Mouse (Mus musculus): Measurements from ENCODE around the gene Gm5475. TPM values are rescaled to one million over a fixed set of nuclear protein-coding genes. Genes with fewer than 3 reads are reported as not detected.

Gene Gm5475
- polyA plus RNA-seq, 1 experiment: not detected

DNA sequence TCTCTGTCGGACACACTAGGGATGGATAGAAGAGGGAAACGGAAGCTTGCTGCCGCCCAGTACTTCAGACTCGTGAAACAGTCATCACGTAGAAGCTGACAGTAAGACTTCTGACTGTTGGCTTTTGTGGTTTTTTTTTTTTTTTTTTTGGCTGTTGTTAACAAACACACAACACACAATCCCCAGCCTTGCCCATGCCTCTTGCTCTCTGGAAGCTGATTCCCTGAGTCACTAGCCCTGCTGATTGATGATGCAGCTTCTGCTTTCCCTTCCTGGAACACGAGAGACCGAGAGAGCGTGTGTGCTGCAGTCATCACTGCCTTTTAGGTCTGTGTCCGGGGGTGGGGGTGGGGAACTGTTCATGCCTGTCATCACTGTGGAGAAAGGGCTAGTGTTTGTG lies 39.7 kb downstream of the Gm5475 start:
- H3K4me1 ChIP-seq: peaks cover 53% of the 10 kb centered on the region
- TF ChIP-seq GATA1 (IDR thresholded peaks at IDR 0.05; ENCODE audit: borderline replicate concordance, low read length): no peak
- TF ChIP-seq FLI1 (IDR thresholded peaks at IDR 0.05; ENCODE audit: low read length): no peak
- H3K4me3 ChIP-seq (replicated peaks): peak overlapping the region; percentile 81
- peaks cover 3% of the 10 kb centered on the region for H3K27me3 ChIP-seq (replicated peaks)
- no peaks in the 10 kb centered on the region for H3K36me3 ChIP-seq (replicated peaks; ENCODE audit: low read length)
- H3K9me3 ChIP-seq: no peaks in the 10 kb centered on the region

GRCm38 (mm10) chr15:100462086-100462485 lies 40.1 kb downstream of the Gm5475 start:
- no peaks in the 10 kb centered on the region for H3K36me3 ChIP-seq (replicated peaks; ENCODE audit: low read length)
- no peaks in the 10 kb centered on the region for H3K9me3 ChIP-seq
- H3K27me3 ChIP-seq (replicated peaks): peaks cover 1% of the 10 kb centered on the region
- no peak overlapping the region for H3K4me3 ChIP-seq (replicated peaks)
- TF ChIP-seq FLI1 (IDR thresholded peaks at IDR 0.05; ENCODE audit: low read length) (no peak), GATA1 (IDR thresholded peaks at IDR 0.05; ENCODE audit: borderline replicate concordance, low read length) (no peak)
- peaks cover 52% of the 10 kb centered on the region for H3K4me1 ChIP-seq

DNA sequence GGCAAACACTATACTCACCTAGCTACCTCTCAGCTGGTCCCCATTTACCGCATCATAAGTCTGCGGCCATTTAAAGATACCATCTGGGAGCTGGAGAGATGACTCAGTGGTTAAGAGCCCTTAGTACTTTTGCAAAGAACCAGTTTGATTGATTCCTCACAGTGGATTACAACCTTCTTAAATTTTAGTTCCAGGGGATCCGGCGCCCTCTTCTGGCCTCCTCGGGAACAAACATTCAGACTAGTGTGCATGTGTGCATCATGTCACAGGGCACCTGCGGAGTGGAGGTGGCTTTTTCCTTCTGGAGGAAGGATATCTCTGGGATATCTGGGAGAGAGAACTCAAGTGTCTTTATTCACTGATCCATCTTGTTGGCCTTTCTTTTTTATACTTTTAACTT lies 41.8 kb downstream of the Gm5475 start:
- Histone ChIP-seq H3K9me3 (no peaks in the 10 kb centered on the region), H3K27me3 (replicated peaks) (peaks cover 1% of the 10 kb centered on the region), H3K4me1 (peaks cover 55% of the 10 kb centered on the region), H3K36me3 (replicated peaks; ENCODE audit: low read length) (no peaks in the 10 kb centered on the region), H3K4me3 (replicated peaks) (no peak overlapping the region)
- no peak for TF ChIP-seq GATA1 (IDR thresholded peaks at IDR 0.05; ENCODE audit: borderline replicate concordance, low read length)

GRCm38 (mm10) chr15:100465432-100465831 lies 43.5 kb downstream of the Gm5475 start:
- Histone ChIP-seq H3K4me1 (peaks cover 62% of the 10 kb centered on the region), H3K36me3 (replicated peaks; ENCODE audit: low read length) (peaks cover 4% of the 10 kb centered on the region), H3K9me3 (no peaks in the 10 kb centered on the region), H3K4me3 (replicated peaks) (no peak overlapping the region), H3K27me3 (replicated peaks) (no peaks in the 10 kb centered on the region)
- TF ChIP-seq FLI1 (IDR thresholded peaks at IDR 0.05; ENCODE audit: low read length) (no peak), GATA1 (IDR thresholded peaks at IDR 0.05; ENCODE audit: borderline replicate concordance, low read length) (no peak)

DNA sequence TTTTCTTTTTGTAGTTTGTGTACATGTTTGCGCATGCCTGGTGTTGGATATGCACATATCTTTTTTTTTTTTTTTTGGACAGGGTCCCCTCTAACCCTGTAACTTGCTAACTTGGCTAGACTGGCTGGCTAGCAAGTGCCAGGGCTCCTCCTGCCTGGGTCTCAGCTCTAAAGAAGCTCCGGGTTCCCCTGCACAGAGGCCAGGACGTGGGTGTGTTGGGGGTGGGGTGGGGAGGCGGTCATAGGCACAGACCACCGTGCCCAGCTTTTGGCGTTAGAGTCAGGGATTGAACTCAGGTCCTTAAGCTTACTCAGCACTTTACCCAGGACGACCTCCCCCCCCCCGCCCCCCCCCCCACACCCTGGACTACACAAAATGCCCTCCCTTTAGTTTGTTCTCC lies 45.8 kb downstream of the Gm5475 start:
- Histone ChIP-seq H3K27me3 (replicated peaks) (no peaks in the 10 kb centered on the region), H3K4me3 (replicated peaks) (peak overlapping the region; percentile 98)
- TF ChIP-seq GATA1 (IDR thresholded peaks at IDR 0.05; ENCODE audit: borderline replicate concordance, low read length): no peak
- TF ChIP-seq FLI1 (IDR thresholded peaks at IDR 0.05; ENCODE audit: low read length): no peak

DNA sequence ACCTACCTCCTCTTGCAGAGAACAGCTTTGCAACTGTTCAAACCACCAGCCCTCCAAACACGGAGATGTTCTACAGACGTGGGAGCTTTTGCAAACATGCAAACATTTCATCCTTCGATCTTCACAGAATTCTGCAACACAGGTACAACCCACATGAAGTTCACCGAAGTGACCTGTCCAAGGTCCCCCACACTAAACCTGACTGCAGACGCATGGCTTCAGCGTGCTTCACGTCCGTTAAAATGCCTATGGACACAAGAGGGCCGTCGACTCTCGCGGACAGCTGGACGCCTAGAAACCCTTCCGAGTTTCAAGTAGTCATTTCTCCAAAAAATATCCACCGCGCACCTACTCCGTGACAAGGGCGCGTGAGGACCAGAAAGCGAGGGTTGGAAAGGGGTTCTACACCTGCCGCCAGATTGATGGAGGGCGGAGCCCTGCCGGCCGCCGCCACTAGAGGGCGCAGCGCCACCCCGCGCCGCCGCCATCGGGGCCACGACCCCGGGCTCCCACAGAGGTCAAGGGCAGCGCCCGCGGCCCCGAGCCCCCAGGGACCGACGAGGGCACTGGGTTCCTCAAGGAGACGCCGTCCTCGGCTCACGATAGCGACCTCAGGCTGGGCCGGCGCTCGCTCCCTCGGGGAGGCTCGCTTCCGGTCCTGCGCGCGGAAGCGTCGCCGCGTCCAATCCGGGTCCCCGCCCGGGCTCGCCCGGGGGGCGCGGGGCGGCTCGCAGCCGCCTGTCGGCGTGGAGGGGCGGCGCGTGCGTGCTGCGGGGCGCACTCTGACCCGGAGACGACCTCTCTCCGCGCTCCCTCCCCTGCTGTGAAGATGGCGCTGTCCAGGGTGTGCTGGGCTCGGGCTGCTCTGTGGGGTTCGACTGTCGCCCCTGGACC lies 46.6 kb downstream of the Gm5475 start, which contains the start of gene Letmd1:
TSS of gene Letmd1 (plus strand) at position 729 of the 894 bp plus-strand sequence.
- peaks cover 34% of the 10 kb centered on the region for H3K36me3 ChIP-seq (replicated peaks; ENCODE audit: low read length)
- no peaks in the 10 kb centered on the region for H3K9me3 ChIP-seq
- peak within 1 kb of the TSS; percentile 98 for H3K4me3 ChIP-seq (replicated peaks)
- H3K27me3 ChIP-seq (replicated peaks): no peaks in the 10 kb centered on the region
- TF ChIP-seq GATA1 (IDR thresholded peaks at IDR 0.05; ENCODE audit: borderline replicate concordance, low read length): no peak
- no peak; the same call in 1 of the 2 replicates for TF ChIP-seq FLI1 (IDR thresholded peaks at IDR 0.05; ENCODE audit: low read length)
- H3K4me1 ChIP-seq: peaks cover 35% of the 10 kb centered on the region

More for the DNA sequence above, 45.8 kb downstream of the Gm5475 start:
- peaks cover 26% of the 10 kb centered on the region for H3K36me3 ChIP-seq (replicated peaks; ENCODE audit: low read length)
- peaks cover 42% of the 10 kb centered on the region for H3K4me1 ChIP-seq
- no peaks in the 10 kb centered on the region for H3K9me3 ChIP-seq

- Histone ChIP-seq H3K4me1 (peaks cover 34% of the 10 kb centered on the region), H3K9me3 (no peaks in the 10 kb centered on the region), H3K36me3 (replicated peaks; ENCODE audit: low read length) (peaks cover 40% of the 10 kb centered on the region), H3K4me3 (replicated peaks) (peak overlapping the region; percentile 98), H3K27me3 (replicated peaks) (no peaks in the 10 kb centered on the region)
- TF ChIP-seq GATA1 (IDR thresholded peaks at IDR 0.05; ENCODE audit: borderline replicate concordance, low read length) (no peak), FLI1 (IDR thresholded peaks at IDR 0.05; ENCODE audit: low read length) (no peak)
Measured at GRCm38 (mm10) chr15:100469189-100469545, 47.2 kb downstream of the Gm5475 start.

DNA sequence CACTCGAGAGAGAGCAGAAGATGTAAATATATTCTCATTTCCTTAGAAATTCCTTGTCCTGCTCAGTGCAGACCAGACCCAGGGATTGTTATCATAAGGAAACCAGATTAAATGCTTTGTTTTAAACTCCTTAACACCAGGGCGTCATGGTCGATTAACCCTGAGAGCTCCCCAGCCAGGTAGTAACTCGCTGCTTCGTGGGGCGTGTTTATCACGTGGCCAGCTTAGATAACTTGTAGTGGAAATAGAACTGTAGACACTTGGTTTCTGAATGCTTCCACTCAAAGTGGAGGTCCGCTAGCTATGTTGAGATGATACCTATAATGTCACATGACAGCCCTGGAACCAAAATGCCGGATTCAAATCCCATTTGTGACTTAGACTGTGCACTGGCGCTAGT lies 48.1 kb downstream of the Gm5475 start:
- Histone ChIP-seq H3K9me3 (no peaks in the 10 kb centered on the region), H3K4me1 (peaks cover 34% of the 10 kb centered on the region), H3K36me3 (replicated peaks; ENCODE audit: low read length) (peaks cover 49% of the 10 kb centered on the region), H3K27me3 (replicated peaks) (no peaks in the 10 kb centered on the region), H3K4me3 (replicated peaks) (peak overlapping the region; percentile 98)
- no peak for TF ChIP-seq FLI1 (IDR thresholded peaks at IDR 0.05; ENCODE audit: low read length)

DNA sequence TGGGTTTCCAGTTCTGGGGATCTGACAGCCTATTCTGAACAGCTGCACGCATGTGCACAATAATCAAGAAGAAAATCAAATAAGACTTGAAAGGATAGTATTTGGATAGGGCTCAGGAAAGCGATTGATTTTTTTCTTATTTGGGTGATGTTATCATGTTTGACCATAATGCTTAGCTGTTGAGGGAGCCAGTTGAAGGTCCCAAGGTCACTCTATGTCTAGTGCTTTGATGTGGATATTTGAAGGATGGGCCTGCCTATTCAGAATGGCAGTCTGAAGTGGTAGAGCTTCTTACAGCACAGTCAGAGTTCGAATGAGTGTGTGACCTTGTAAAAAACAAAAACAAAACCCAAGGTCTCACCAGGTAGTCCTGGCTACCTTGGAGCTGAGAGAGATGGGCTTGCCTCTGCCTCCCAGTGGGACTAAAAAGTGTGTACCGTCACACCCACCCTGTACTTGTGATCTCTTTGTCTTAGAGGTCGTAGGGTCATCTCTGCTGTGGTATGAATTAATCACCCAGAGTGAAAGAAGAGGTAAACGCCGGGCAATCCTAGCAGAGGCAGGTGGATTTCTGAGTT lies 52.1 kb downstream of the Gm5475 start:
- Histone ChIP-seq H3K9me3 (no peaks in the 10 kb centered on the region), H3K4me3 (replicated peaks) (no peak overlapping the region), H3K4me1 (peaks cover 24% of the 10 kb centered on the region), H3K36me3 (replicated peaks; ENCODE audit: low read length) (peaks cover 88% of the 10 kb centered on the region), H3K27me3 (replicated peaks) (no peaks in the 10 kb centered on the region)
- TF ChIP-seq FLI1 (IDR thresholded peaks at IDR 0.05; ENCODE audit: low read length) (no peak), GATA1 (IDR thresholded peaks at IDR 0.05; ENCODE audit: borderline replicate concordance, low read length) (no peak)

Other genes with a start within 250 kb of the Gm5475 start
- gene Atf1, start 194.3 kb upstream of the Gm5475 start, polyA plus RNA-seq (2012; ENCODE audit: insufficient read depth, low replicate concordance): 20.0 and 20.6 TPM in 2 replicates
- gene Tmprss12, start 141.3 kb upstream of the Gm5475 start, polyA plus RNA-seq (2012; ENCODE audit: insufficient read depth, low replicate concordance): not detected in 2 replicates
- 1.7 and 9.2 TPM in 2 replicates for gene Mettl7a1, start 118.0 kb upstream of the Gm5475 start, polyA plus RNA-seq (2012; ENCODE audit: insufficient read depth, low replicate concordance)
- not detected in 2 replicates for gene Mettl7a3, start 87.2 kb upstream of the Gm5475 start, polyA plus RNA-seq (2012; ENCODE audit: insufficient read depth, low replicate concordance)
- gene Methig1, start 69.0 kb upstream of the Gm5475 start, polyA plus RNA-seq (2012; ENCODE audit: insufficient read depth, low replicate concordance): not detected in 2 replicates
- not detected in 2 replicates for gene Mettl7a2, start 68.9 kb upstream of the Gm5475 start, polyA plus RNA-seq (2012; ENCODE audit: insufficient read depth, low replicate concordance)
- not detected in 2 replicates for gene Higd1c, start 57.6 kb upstream of the Gm5475 start, polyA plus RNA-seq (2012; ENCODE audit: insufficient read depth, low replicate concordance)
- 0.62 TPM in 1 of 2 replicates, not detected in the other for gene Slc11a2, start 2.9 kb downstream of the Gm5475 start, polyA plus RNA-seq (2012; ENCODE audit: insufficient read depth, low replicate concordance)
- gene Letmd1, start 46.9 kb downstream of the Gm5475 start, polyA plus RNA-seq (2012; ENCODE audit: insufficient read depth, low replicate concordance): 21.1 and 42.7 TPM in 2 replicates
- 0.46 TPM in 1 of 2 replicates, not detected in the other for gene Csrnp2, start 73.3 kb downstream of the Gm5475 start, polyA plus RNA-seq (2012; ENCODE audit: insufficient read depth, low replicate concordance)
- 3.0 TPM in 1 of 2 replicates, not detected in the other for gene Tfcp2, start 129.9 kb downstream of the Gm5475 start, polyA plus RNA-seq (2012; ENCODE audit: insufficient read depth, low replicate concordance)
- gene Pou6f1, start 177.8 kb downstream of the Gm5475 start, polyA plus RNA-seq (2012; ENCODE audit: insufficient read depth, low replicate concordance): 1.6 and 2.9 TPM in 2 replicates
- gene Dazap2, start 193.2 kb downstream of the Gm5475 start, polyA plus RNA-seq (2012; ENCODE audit: insufficient read depth, low replicate concordance): 28.5 and 32.0 TPM in 2 replicates
- 57.2 and 75.5 TPM in 2 replicates for gene Smagp, start 214.8 kb downstream of the Gm5475 start, polyA plus RNA-seq (2012; ENCODE audit: insufficient read depth, low replicate concordance)
- gene Bin2, start 247.4 kb downstream of the Gm5475 start, polyA plus RNA-seq (2012; ENCODE audit: insufficient read depth, low replicate concordance): 2,082 and 2,619 TPM in 2 replicates